Mouse (Mus musculus): ENCODE data around the gene Wdr25. TPM values are rescaled to one million over a fixed set of nuclear protein-coding genes. Genes with fewer than 3 reads are reported as not detected.

Wdr25 gene
- polyA plus RNA-seq, 1 experiment, result 21.3 TPM

- Histone ChIP-seq H3K27me3 (replicated peaks; ENCODE audit: control insufficient read depth, insufficient read depth, low read length) (no peaks in the 10 kb centered on the region), H3K27ac (ENCODE audit: insufficient read depth, low read depth, low read length) (peak overlapping the region; percentile 47), H3K36me3 (ENCODE audit: control insufficient read depth, insufficient read depth, low read length) (no peaks in the 10 kb centered on the region), H3K4me3 (ENCODE audit: insufficient read depth, low read depth, low read length) (no peak overlapping the region), H3K4me1 (ENCODE audit: control insufficient read depth, insufficient read depth, low read length) (no peaks in the 10 kb centered on the region)
- TF ChIP-seq CTCF (conservative IDR thresholded peaks at IDR 0.05; ENCODE audit: insufficient read depth, insufficient read length, low read depth, low read length), result no peak
- TF ChIP-seq POLR2A (IDR thresholded peaks at IDR 0.05; ENCODE audit: low read depth, low read length), result no peak
- 64% methylated on average over 14 of the region's 14 CpGs for WGBS
- DNase-seq, result no peak
Measured at GRCm38 (mm10) chr12:108905620-108906302, 12.3 kb downstream of the Wdr25 start.

DNA sequence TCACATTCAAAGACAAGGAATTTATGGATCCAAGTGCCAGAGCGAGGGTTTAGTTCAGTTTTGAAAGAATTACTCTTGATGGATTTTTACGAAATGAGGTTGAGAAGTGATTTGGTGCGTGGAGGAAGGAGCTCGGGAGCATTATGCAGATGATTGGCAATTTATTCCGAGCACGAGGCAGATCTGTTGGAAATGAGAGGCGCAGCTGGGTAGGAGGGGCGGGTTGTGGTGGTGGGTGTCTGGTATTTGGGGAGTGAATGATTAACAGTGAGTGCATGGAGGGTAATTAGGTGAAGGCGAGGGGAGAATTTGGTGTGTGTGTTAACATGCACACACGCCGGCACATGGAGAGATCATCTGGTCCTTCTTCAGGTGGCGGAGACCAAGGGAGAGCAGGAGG is 13.0 kb downstream of the Wdr25 start:
- Histone ChIP-seq H3K27me3 (replicated peaks; ENCODE audit: control insufficient read depth, insufficient read depth, low read length) (no peaks in the 10 kb centered on the region), H3K4me1 (ENCODE audit: control insufficient read depth, insufficient read depth, low read length) (no peaks in the 10 kb centered on the region), H3K27ac (ENCODE audit: insufficient read depth, low read depth, low read length) (no peak overlapping the region), H3K4me3 (ENCODE audit: insufficient read depth, low read depth, low read length) (no peak overlapping the region), H3K36me3 (ENCODE audit: control insufficient read depth, insufficient read depth, low read length) (no peaks in the 10 kb centered on the region)
- TF ChIP-seq CTCF (conservative IDR thresholded peaks at IDR 0.05; ENCODE audit: insufficient read depth, insufficient read length, low read depth, low read length), result no peak
- TF ChIP-seq POLR2A (IDR thresholded peaks at IDR 0.05; ENCODE audit: low read depth, low read length), result no peak
- WGBS, result 52% methylated on average over 12 of the region's 12 CpGs
- no peak for DNase-seq

DNA sequence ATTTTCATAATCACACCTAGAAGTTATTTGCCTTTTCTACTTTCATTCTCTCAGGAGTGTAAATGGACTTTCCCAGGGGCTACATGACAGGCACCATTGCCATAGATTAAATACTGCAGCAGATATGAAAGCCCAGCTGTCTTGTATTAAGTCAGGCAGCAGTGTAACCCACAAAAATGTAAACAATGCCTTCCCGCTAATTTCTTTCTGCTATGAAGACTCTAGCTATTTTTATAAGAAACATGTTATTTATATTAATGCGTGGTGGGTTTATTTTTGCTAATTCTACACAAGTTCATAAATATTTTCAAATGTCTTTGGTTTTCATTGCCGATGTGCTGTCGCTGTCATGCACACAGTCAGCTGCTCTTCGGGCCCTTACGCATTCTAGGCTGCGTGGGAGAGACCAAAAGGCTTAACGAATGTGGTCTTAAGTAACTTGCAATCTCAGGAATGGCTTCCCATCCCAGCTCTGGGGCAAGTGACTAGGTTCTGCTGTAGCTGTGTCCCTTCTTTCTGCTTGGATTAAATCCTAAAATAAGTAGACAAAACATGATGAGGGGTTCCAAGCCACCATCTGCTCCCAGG is 16.5 kb downstream of the Wdr25 start:
- DNase-seq, result no peak
- 0 out of 2 replicates have a peak, but pooled peaks cover 4% of the 10 kb centered on the region for H3K4me1 ChIP-seq (ENCODE audit: control insufficient read depth, insufficient read depth, low read length)
- H3K27me3 ChIP-seq (replicated peaks; ENCODE audit: control insufficient read depth, insufficient read depth, low read length), result no peaks in the 10 kb centered on the region
- 74% methylated on average over 8 of the region's 8 CpGs for WGBS
- TF ChIP-seq POLR2A (IDR thresholded peaks at IDR 0.05; ENCODE audit: low read depth, low read length) (no peak), CTCF (conservative IDR thresholded peaks at IDR 0.05; ENCODE audit: insufficient read depth, insufficient read length, low read depth, low read length) (no peak)
- H3K4me3 ChIP-seq (ENCODE audit: insufficient read depth, low read depth, low read length), result no peak overlapping the region
- no peak overlapping the region for H3K27ac ChIP-seq (ENCODE audit: insufficient read depth, low read depth, low read length)
- no peaks in the 10 kb centered on the region for H3K36me3 ChIP-seq (ENCODE audit: control insufficient read depth, insufficient read depth, low read length)

DNA sequence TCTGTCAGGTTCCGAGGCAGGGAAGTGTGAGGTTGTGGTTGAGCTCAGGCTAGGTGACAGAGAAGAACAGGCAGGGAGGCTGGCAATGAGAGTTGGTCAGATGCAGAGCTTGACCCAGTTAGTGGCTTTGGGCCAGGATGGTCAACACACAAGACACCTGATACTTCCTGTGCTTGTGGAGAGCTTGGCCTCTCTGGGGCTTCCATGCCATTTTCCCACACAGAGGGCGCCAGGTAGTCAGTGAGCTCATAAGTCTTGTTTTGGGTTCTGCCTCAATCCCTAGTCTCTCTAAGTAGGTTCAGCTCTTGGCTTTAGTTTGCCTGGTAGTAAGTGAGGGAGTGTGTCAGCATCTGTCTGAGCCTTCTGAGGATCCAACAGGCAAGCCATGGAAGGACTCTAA is 19.0 kb downstream of the Wdr25 start:
- 88% methylated on average over 2 of the region's 2 CpGs for WGBS
- H3K36me3 ChIP-seq (ENCODE audit: control insufficient read depth, insufficient read depth, low read length), result no peaks in the 10 kb centered on the region
- no peaks in the 10 kb centered on the region for H3K27me3 ChIP-seq (replicated peaks; ENCODE audit: control insufficient read depth, insufficient read depth, low read length)
- no peak for DNase-seq
- peaks cover 8% of the 10 kb centered on the region; the same call in 1 of the 2 replicates for H3K4me1 ChIP-seq (ENCODE audit: control insufficient read depth, insufficient read depth, low read length)
- H3K27ac ChIP-seq (ENCODE audit: insufficient read depth, low read depth, low read length), result no peak overlapping the region
- TF ChIP-seq CTCF (conservative IDR thresholded peaks at IDR 0.05; ENCODE audit: insufficient read depth, insufficient read length, low read depth, low read length) (no peak), POLR2A (IDR thresholded peaks at IDR 0.05; ENCODE audit: low read depth, low read length) (no peak)
- H3K4me3 ChIP-seq (ENCODE audit: insufficient read depth, low read depth, low read length), result no peak overlapping the region

GRCm38 (mm10) chr12:108914198-108914597 is 20.8 kb downstream of the Wdr25 start:
- Histone ChIP-seq H3K4me3 (ENCODE audit: insufficient read depth, low read depth, low read length) (no peak overlapping the region), H3K27me3 (replicated peaks; ENCODE audit: control insufficient read depth, insufficient read depth, low read length) (no peaks in the 10 kb centered on the region), H3K36me3 (ENCODE audit: control insufficient read depth, insufficient read depth, low read length) (no peaks in the 10 kb centered on the region), H3K4me1 (ENCODE audit: control insufficient read depth, insufficient read depth, low read length) (peaks cover 8% of the 10 kb centered on the region; the same call in 1 of the 2 replicates), H3K27ac (ENCODE audit: insufficient read depth, low read depth, low read length) (no peak overlapping the region)
- TF ChIP-seq POLR2A (IDR thresholded peaks at IDR 0.05; ENCODE audit: low read depth, low read length) (no peak), CTCF (conservative IDR thresholded peaks at IDR 0.05; ENCODE audit: insufficient read depth, insufficient read length, low read depth, low read length) (no peak)
- 63% methylated on average over 3 of the region's 3 CpGs for WGBS
- DNase-seq, result no peak

GRCm38 (mm10) chr12:108914709-108915340 is 21.4 kb downstream of the Wdr25 start:
- H3K36me3 ChIP-seq (ENCODE audit: control insufficient read depth, insufficient read depth, low read length), result no peaks in the 10 kb centered on the region
- DNase-seq, result no peak
- no peak for TF ChIP-seq POLR2A (IDR thresholded peaks at IDR 0.05; ENCODE audit: low read depth, low read length)
- no peak for TF ChIP-seq CTCF (conservative IDR thresholded peaks at IDR 0.05; ENCODE audit: insufficient read depth, insufficient read length, low read depth, low read length)
- H3K27ac ChIP-seq (ENCODE audit: insufficient read depth, low read depth, low read length), result no peak overlapping the region
- no peaks in the 10 kb centered on the region for H3K27me3 ChIP-seq (replicated peaks; ENCODE audit: control insufficient read depth, insufficient read depth, low read length)
- 44% methylated on average over 12 of the region's 12 CpGs for WGBS
- H3K4me3 ChIP-seq (ENCODE audit: insufficient read depth, low read depth, low read length), result no peak overlapping the region
- H3K4me1 ChIP-seq (ENCODE audit: control insufficient read depth, insufficient read depth, low read length), result peaks cover 8% of the 10 kb centered on the region; the same call in 1 of the 2 replicates

DNA sequence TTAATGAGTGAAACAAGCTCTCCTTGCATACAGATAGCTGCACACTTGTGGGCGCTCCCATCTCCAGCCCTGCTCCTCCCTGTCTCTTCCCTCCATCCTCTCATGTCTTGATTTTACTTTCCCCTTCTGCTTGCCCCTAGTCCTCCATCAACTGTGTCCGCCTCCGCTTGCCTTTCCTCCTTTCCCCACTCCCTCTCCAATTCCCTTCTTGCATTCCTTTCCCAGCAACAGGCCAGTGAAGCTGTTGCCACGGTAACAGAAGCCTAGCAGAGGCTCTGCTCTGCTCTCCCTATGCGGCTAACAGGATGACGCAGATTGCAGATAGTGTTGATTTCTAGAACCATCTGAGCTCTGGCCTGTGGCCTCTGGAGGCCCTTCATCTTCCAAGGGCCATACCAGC is 22.5 kb downstream of the Wdr25 start:
- no peak overlapping the region for H3K4me3 ChIP-seq (ENCODE audit: insufficient read depth, low read depth, low read length)
- no peaks in the 10 kb centered on the region for H3K36me3 ChIP-seq (ENCODE audit: control insufficient read depth, insufficient read depth, low read length)
- TF ChIP-seq CTCF (conservative IDR thresholded peaks at IDR 0.05; ENCODE audit: insufficient read depth, insufficient read length, low read depth, low read length) (no peak), POLR2A (IDR thresholded peaks at IDR 0.05; ENCODE audit: low read depth, low read length) (no peak)
- H3K27ac ChIP-seq (ENCODE audit: insufficient read depth, low read depth, low read length), result no peak overlapping the region
- no peak for DNase-seq
- H3K27me3 ChIP-seq (replicated peaks; ENCODE audit: control insufficient read depth, insufficient read depth, low read length), result no peaks in the 10 kb centered on the region
- 54% methylated on average over 6 of the region's 6 CpGs for WGBS
- peaks cover 8% of the 10 kb centered on the region; the same call in 1 of the 2 replicates for H3K4me1 ChIP-seq (ENCODE audit: control insufficient read depth, insufficient read depth, low read length)

All from kidney, adult 2 months (tissue).